Mouse (Mus musculus): ENCODE results near the gene Pspn. TPM values are rescaled to one million over a fixed set of nuclear protein-coding genes. Genes with fewer than 3 reads are reported as not detected.

Pspn gene
- polyA plus RNA-seq, 2 experiments, result not detected

GRCm38 (mm10) chr17:56952639-56953038 is 47.2 kb downstream of the Pspn start:
- TF ChIP-seq POLR2A (IDR thresholded peaks at IDR 0.05; ENCODE audit: borderline replicate concordance, extremely low read depth, insufficient read depth, insufficient read length), result no peak
- Histone ChIP-seq H3K36me3 (ENCODE audit: control insufficient read depth, insufficient read depth, low read length) (no peaks in the 10 kb centered on the region), H3K9me3 (ENCODE audit: control insufficient read depth, low read length) (no peaks in the 10 kb centered on the region), H3K27me3 (ENCODE audit: control insufficient read depth, insufficient read depth, low read length) (no peaks in the 10 kb centered on the region), H3K9ac (ENCODE audit: low read depth, low read length, severe bottlenecking) (no peak overlapping the region), H3K27ac (replicated peaks; ENCODE audit: low read depth, low read length) (no peak overlapping the region), H3K4me2 (replicated peaks; ENCODE audit: low read depth, low read length, severe bottlenecking) (no peak overlapping the region), H3K4me1 (ENCODE audit: control insufficient read depth, insufficient read depth, low read length) (no peaks in the 10 kb centered on the region), H3K4me3 (replicated peaks; ENCODE audit: low read length) (no peak overlapping the region)
- 95% methylated on average over 1 of the region's 1 CpGs for WGBS
- no peak for ATAC-seq (ENCODE audit: low FRiP score, low read depth)
- no peak for DNase-seq (ENCODE audit: low spot score)

- Histone ChIP-seq H3K4me1 (ENCODE audit: control insufficient read depth, insufficient read depth, low read length) (no peaks in the 10 kb centered on the region), H3K27me3 (ENCODE audit: control insufficient read depth, insufficient read depth, low read length) (no peaks in the 10 kb centered on the region), H3K9ac (ENCODE audit: low read depth, low read length, severe bottlenecking) (no peak overlapping the region), H3K9me3 (ENCODE audit: control insufficient read depth, low read length) (no peaks in the 10 kb centered on the region), H3K4me3 (replicated peaks; ENCODE audit: low read length) (no peak overlapping the region), H3K36me3 (ENCODE audit: control insufficient read depth, insufficient read depth, low read length) (no peaks in the 10 kb centered on the region), H3K27ac (replicated peaks; ENCODE audit: low read depth, low read length) (no peak overlapping the region), H3K4me2 (replicated peaks; ENCODE audit: low read depth, low read length, severe bottlenecking) (no peak overlapping the region)
- ATAC-seq (ENCODE audit: low FRiP score, low read depth) (no peak), DNase-seq (ENCODE audit: low spot score) (no peak)
- no peak for TF ChIP-seq POLR2A (IDR thresholded peaks at IDR 0.05; ENCODE audit: borderline replicate concordance, extremely low read depth, insufficient read depth, insufficient read length)
- WGBS, result 13% methylated on average over 3 of the region's 3 CpGs
Measured at GRCm38 (mm10) chr17:56950915-56951314, 48.9 kb downstream of the Pspn start.

Other genes starting within 250 kb of the Pspn start
- 24.1 and 36.7 TPM in 2 replicates for gene Nrtn, start 242.5 kb downstream of the Pspn start, polyA plus RNA-seq (2012; rRNA removed)
- 31.9 and 36.5 TPM in 2 replicates for gene Nrtn, start 242.5 kb downstream of the Pspn start, polyA plus RNA-seq (2014; fragmentation: Nextera tagmentation; extraction: Ambion mirVana)
- gene Dus3l, start 235.3 kb downstream of the Pspn start, polyA plus RNA-seq (2012; rRNA removed), result 107 and 144 TPM in 2 replicates
- gene Dus3l, start 235.3 kb downstream of the Pspn start, polyA plus RNA-seq (2014; fragmentation: Nextera tagmentation; extraction: Ambion mirVana), result 43.6 and 44.4 TPM in 2 replicates
- gene Prr22, start 229.8 kb downstream of the Pspn start, polyA plus RNA-seq (2012; rRNA removed), result 4.5 and 5.0 TPM in 2 replicates
- 0.58 and 0.97 TPM in 2 replicates for gene Prr22, start 229.8 kb downstream of the Pspn start, polyA plus RNA-seq (2014; fragmentation: Nextera tagmentation; extraction: Ambion mirVana)
- gene Rfx2, start 169.0 kb downstream of the Pspn start, polyA plus RNA-seq (2012; rRNA removed), result 8.2 and 12.1 TPM in 2 replicates
- gene Rfx2, start 169.0 kb downstream of the Pspn start, polyA plus RNA-seq (2014; fragmentation: Nextera tagmentation; extraction: Ambion mirVana), result 4.2 and 4.5 TPM in 2 replicates
- gene Acsbg2, start 125.6 kb downstream of the Pspn start, polyA plus RNA-seq (2012; rRNA removed), result 0.03 TPM in 1 of 2 replicates, not detected in the other
- gene Acsbg2, start 125.6 kb downstream of the Pspn start, polyA plus RNA-seq (2014; fragmentation: Nextera tagmentation; extraction: Ambion mirVana), result not detected in 2 replicates
- gene 1700061G19Rik, start 124.5 kb downstream of the Pspn start, polyA plus RNA-seq (2012; rRNA removed), result 0.03 and 0.08 TPM in 2 replicates
- gene 1700061G19Rik, start 124.5 kb downstream of the Pspn start, polyA plus RNA-seq (2014; fragmentation: Nextera tagmentation; extraction: Ambion mirVana), result 0.26 TPM in 2 replicates
- gene Mllt1, start 64.6 kb downstream of the Pspn start, polyA plus RNA-seq (2012; rRNA removed), result 98.3 and 132 TPM in 2 replicates
- 34.5 and 36.3 TPM in 2 replicates for gene Mllt1, start 64.6 kb downstream of the Pspn start, polyA plus RNA-seq (2014; fragmentation: Nextera tagmentation; extraction: Ambion mirVana)
- 1.0 and 1.5 TPM in 2 replicates for gene Acer1, start 17.9 kb downstream of the Pspn start, polyA plus RNA-seq (2012; rRNA removed)
- 1.4 and 5.6 TPM in 2 replicates for gene Acer1, start 17.9 kb downstream of the Pspn start, polyA plus RNA-seq (2014; fragmentation: Nextera tagmentation; extraction: Ambion mirVana)
- gene Clpp, start 9.7 kb downstream of the Pspn start, polyA plus RNA-seq (2012; rRNA removed), result 139 and 177 TPM in 2 replicates
- gene Clpp, start 9.7 kb downstream of the Pspn start, polyA plus RNA-seq (2014; fragmentation: Nextera tagmentation; extraction: Ambion mirVana), result 150 and 155 TPM in 2 replicates
- 25.1 and 33.9 TPM in 2 replicates for gene Alkbh7, start 2.7 kb downstream of the Pspn start, polyA plus RNA-seq (2012; rRNA removed)
- 40.6 and 41.8 TPM in 2 replicates for gene Alkbh7, start 2.7 kb downstream of the Pspn start, polyA plus RNA-seq (2014; fragmentation: Nextera tagmentation; extraction: Ambion mirVana)
- gene Gtf2f1, start 11.3 kb upstream of the Pspn start, polyA plus RNA-seq (2012; rRNA removed), result 37.4 and 68.5 TPM in 2 replicates
- gene Gtf2f1, start 11.3 kb upstream of the Pspn start, polyA plus RNA-seq (2014; fragmentation: Nextera tagmentation; extraction: Ambion mirVana), result 54.1 and 60.1 TPM in 2 replicates
- 0.05 TPM in 1 of 2 replicates, not detected in the other for gene Gm17949, start 11.5 kb upstream of the Pspn start, polyA plus RNA-seq (2012; rRNA removed)
- 0.22 and 0.26 TPM in 2 replicates for gene Gm17949, start 11.5 kb upstream of the Pspn start, polyA plus RNA-seq (2014; fragmentation: Nextera tagmentation; extraction: Ambion mirVana)
- 115 and 151 TPM in 2 replicates for gene Khsrp, start 31.5 kb upstream of the Pspn start, polyA plus RNA-seq (2012; rRNA removed)
- 49.5 and 56.6 TPM in 2 replicates for gene Khsrp, start 31.5 kb upstream of the Pspn start, polyA plus RNA-seq (2014; fragmentation: Nextera tagmentation; extraction: Ambion mirVana)
- 0.13 and 0.18 TPM in 2 replicates for gene Slc25a41, start 41.6 kb upstream of the Pspn start, polyA plus RNA-seq (2012; rRNA removed)
- gene Slc25a41, start 41.6 kb upstream of the Pspn start, polyA plus RNA-seq (2014; fragmentation: Nextera tagmentation; extraction: Ambion mirVana), result 0.17 and 0.26 TPM in 2 replicates
- 5.5 and 6.6 TPM in 2 replicates for gene Crb3, start 59.1 kb upstream of the Pspn start, polyA plus RNA-seq (2012; rRNA removed)
- gene Crb3, start 59.1 kb upstream of the Pspn start, polyA plus RNA-seq (2014; fragmentation: Nextera tagmentation; extraction: Ambion mirVana), result 4.6 and 8.3 TPM in 2 replicates
- gene Slc25a23, start 59.8 kb upstream of the Pspn start, polyA plus RNA-seq (2012; rRNA removed), result 26.3 and 32.9 TPM in 2 replicates
- gene Slc25a23, start 59.8 kb upstream of the Pspn start, polyA plus RNA-seq (2014; fragmentation: Nextera tagmentation; extraction: Ambion mirVana), result 5.7 and 8.3 TPM in 2 replicates
- 2.0 and 2.5 TPM in 2 replicates for gene Dennd1c, start 78.5 kb upstream of the Pspn start, polyA plus RNA-seq (2012; rRNA removed)
- 0.97 and 1.9 TPM in 2 replicates for gene Dennd1c, start 78.5 kb upstream of the Pspn start, polyA plus RNA-seq (2014; fragmentation: Nextera tagmentation; extraction: Ambion mirVana)
- gene Tubb4a, start 87.8 kb upstream of the Pspn start, polyA plus RNA-seq (2012; rRNA removed), result 10.3 and 14.2 TPM in 2 replicates
- 8.8 and 10.1 TPM in 2 replicates for gene Tubb4a, start 87.8 kb upstream of the Pspn start, polyA plus RNA-seq (2014; fragmentation: Nextera tagmentation; extraction: Ambion mirVana)
- gene Tnfsf9, start 105.3 kb upstream of the Pspn start, polyA plus RNA-seq (2012; rRNA removed), result 10.6 and 11.3 TPM in 2 replicates
- 6.8 and 7.4 TPM in 2 replicates for gene Tnfsf9, start 105.3 kb upstream of the Pspn start, polyA plus RNA-seq (2014; fragmentation: Nextera tagmentation; extraction: Ambion mirVana)
- gene Cd70, start 149.8 kb upstream of the Pspn start, polyA plus RNA-seq (2012; rRNA removed), result not detected in 2 replicates
- gene Cd70, start 149.8 kb upstream of the Pspn start, polyA plus RNA-seq (2014; fragmentation: Nextera tagmentation; extraction: Ambion mirVana), result not detected in 2 replicates
- 0.17 and 0.20 TPM in 2 replicates for gene Tnfsf14, start 194.2 kb upstream of the Pspn start, polyA plus RNA-seq (2012; rRNA removed)
- gene Tnfsf14, start 194.2 kb upstream of the Pspn start, polyA plus RNA-seq (2014; fragmentation: Nextera tagmentation; extraction: Ambion mirVana), result not detected in 2 replicates
- 0.85 and 1.6 TPM in 2 replicates for gene C3, start 228.1 kb upstream of the Pspn start, polyA plus RNA-seq (2012; rRNA removed)
- 0.46 and 0.52 TPM in 2 replicates for gene C3, start 228.1 kb upstream of the Pspn start, polyA plus RNA-seq (2014; fragmentation: Nextera tagmentation; extraction: Ambion mirVana)
- gene Gpr108, start 248.4 kb upstream of the Pspn start, polyA plus RNA-seq (2012; rRNA removed), result 36.4 and 42.7 TPM in 2 replicates
- gene Gpr108, start 248.4 kb upstream of the Pspn start, polyA plus RNA-seq (2014; fragmentation: Nextera tagmentation; extraction: Ambion mirVana), result 39.6 and 40.8 TPM in 2 replicates
- 40.5 and 46.9 TPM in 2 replicates for gene Trip10, start 249.4 kb upstream of the Pspn start, polyA plus RNA-seq (2012; rRNA removed)
- 27.1 and 29.8 TPM in 2 replicates for gene Trip10, start 249.4 kb upstream of the Pspn start, polyA plus RNA-seq (2014; fragmentation: Nextera tagmentation; extraction: Ambion mirVana)

Measured in limb, embryonic 14.5 days (tissue).